Mouse (Mus musculus): Measurements from ENCODE around the gene Gm10401.
"Not testable (repeated sequence)": the region's sequence is repeated elsewhere in the genome, so short reads cannot be mapped to it uniquely, and the experiment has no call there.

Gm10401 gene

DNA sequence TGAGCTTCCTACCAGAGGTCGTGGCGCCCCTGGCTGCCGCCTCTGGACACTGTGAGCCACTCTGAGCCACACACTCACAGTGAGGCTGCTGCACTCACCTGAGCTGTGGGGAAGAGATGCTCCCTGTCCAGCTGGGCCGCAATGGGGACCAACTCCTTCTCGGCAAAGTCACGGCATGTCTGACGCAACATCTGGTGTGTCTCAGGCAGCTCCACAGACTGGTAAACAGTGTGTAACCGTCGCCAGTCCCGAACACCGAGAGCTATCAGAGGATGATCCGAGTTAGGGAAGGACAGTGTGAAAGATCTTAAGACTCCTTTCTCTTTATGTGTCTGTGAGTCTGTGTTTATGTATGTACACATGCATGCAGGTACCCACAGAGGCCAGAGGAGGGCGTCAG, 19.4 kb upstream of the Gm10401 start:
- DNase-seq: no peak

DNA sequence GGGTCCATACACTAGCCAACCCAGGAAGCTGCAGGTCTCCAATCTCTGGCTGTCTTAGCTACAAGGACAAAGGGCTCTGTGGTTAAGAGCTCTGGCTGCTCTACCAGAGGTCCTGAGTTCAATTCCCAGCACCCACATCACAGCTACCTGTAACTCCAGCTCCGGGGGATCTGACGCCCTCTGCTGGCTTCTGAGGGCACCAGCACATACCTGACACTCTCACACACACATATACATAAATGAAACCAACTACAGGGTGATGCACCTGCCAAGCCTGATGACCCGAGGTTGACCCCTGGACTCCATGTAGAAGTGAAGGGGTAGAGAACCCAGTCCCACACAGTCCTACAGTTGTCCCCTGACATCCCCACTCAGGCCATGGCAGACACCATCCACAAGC, 18.3 kb upstream of the Gm10401 start:
- DNase-seq: no peak

DNA sequence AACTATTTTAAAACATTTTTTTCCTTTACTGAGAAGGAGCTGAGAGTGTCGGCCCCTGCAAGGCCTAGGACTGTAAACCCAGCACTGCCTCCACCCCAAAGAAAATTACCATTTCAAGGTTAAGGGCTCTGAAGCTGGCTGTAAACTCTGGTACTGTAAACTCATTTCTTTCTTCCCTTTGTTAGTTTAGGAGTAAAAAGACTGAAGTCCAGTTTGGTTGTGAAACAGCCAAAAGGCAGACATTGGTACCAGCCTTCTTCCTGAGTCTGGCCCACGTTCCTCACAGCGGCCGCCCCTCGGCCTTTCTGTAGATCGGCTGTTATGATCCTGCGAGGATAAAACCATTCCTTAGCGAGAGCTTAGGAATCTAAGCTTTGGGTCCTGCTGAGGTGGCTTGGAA, 16.4 kb upstream of the Gm10401 start:
- DNase-seq: no peak

DNA sequence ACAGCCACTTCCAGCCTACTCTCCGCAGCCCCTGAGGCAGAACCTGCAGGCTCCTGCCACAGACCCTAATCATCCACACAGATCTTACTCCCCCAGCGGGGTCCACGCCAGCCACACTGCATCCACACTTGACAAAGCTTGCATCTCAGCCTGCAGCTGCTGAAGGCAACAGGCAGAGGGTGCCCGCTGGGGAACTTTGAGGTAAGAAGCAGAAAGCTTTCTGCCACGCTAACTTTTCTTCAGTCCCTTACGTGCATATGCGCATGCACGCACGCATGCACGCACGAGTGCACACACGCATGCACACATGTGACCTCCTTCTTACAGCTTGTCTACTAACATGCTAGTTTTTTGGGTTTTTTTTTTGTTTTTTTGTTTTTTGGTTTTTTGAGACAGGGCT, 15.1 kb upstream of the Gm10401 start:
- DNase-seq: no peak

- DNase-seq: no peak
These were observed 13.1 kb upstream of the Gm10401 start for GRCm38 (mm10) chr5:115111156-115111555.

DNA sequence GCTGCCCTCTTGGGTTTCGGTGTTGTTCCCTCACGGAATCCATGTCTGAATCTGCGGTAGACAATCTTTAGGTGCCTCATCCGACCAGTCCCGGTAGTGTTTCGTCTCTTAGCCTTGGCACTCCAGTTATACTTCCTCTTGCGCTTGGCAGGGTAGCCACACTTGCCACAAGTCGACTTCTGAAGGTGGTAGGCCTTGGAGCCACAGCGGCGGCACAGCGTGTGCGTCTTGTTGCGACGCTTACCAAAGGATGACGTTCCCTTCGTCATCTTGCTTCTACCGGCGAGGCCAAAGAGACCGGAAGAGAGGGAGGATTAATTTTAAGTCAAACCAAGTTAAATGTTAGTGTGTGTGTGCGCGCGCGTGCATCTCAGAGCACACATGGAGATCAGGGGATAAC, 5.2 kb upstream of the Gm10401 start:
- DNase-seq: not testable (repeated sequence)

DNA sequence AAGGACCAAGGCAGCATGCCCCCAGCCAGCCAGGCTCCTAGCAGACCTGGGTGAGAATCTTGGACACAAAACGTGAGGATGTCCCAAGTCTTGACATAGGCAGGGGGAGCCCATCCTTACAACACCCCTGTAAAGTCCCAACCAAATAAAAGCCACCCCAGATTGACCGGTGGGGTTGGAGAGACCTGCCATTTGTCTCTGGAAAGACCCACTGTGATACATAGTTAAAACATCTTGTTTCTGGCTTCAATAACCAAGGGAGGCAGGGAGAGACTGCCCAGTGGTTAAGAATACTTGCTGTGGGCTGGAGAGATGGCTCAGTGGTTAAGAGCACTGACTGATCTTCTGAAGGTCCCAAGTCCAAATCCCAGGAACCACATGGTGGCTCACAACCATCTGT, 4.1 kb upstream of the Gm10401 start:
- no peak for DNase-seq

GRCm38 (mm10) chr5:115100473-115100872, 2.4 kb upstream of the Gm10401 start:
- DNase-seq: no peak

- no peak for DNase-seq
These were observed 1.9 kb upstream of the Gm10401 start for GRCm38 (mm10) chr5:115099991-115100390.

DNA sequence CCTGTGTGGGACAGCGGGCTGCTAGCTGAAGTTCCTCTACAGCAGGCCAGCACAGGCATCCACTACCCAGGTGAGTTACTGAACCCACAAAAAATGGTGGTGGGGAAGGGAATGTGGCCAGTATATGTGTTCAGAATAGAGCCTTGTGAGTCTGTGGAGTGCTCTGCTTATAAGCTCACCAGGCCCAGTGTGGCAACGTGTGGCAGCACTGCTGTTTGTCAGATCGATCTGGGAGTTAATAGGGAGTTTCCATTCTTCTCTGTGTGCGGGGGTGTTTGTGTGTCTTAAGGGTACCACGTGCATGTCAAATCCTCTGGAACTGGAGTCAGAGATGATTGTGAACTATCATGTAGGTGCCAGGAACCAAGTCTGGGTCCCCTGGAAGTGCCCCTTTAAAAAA, 1.4 kb upstream of the Gm10401 start:
- DNase-seq: no peak

DNA sequence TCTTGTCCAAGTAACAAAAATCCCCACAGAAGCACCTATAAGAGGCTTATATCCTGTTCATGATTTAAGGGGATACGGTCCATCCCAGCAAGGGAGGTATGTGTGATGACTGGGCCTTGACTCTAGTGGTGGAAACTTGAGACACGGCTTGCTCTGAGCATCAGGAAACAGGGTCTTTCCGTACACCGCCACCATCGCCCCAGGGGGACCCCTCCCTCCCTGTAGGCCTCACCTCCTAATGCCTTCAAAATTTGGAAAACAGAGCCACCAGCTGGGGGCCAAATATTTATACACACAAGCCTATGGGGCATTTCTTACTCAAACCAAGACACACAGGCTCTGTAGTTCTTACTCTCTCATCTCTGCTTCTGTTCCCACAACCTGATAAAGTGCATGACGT, 6.3 kb downstream of the Gm10401 start:
- no peak for DNase-seq

GRCm38 (mm10) chr5:115091015-115091414, 7.1 kb downstream of the Gm10401 start:
- no peak for DNase-seq

DNA sequence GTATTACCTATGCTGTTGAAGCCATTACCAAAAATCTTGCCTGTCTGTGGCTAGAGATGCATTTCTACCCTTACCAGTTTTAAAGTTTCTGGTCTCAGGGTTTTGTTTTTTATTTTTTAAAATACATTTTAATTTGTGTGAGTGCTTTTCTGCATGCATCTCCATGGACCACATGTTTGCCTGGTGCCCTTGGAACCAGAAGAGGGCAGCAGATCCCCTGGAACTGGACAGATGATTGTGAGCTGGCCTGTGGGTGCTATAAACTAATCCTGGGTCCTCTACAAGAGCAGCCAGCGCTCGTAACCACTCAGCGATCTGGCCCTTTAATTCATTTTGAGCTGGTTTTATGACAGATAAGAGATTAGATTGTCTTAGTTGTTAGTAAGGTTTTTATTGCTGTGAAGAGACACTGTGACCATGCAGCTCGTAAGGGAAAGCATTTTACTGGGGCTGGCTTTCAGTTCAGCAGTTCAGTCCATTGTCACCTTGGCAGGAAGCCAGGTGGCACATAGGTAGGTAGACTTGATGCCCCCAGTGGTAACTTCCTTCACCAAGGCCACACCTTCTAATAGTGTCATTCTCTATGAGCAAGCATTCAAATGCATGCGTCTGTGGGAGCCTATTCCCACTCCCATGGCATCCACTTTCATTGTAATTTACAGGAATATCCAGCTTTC, 8.4 kb downstream of the Gm10401 start:
- DNase-seq: no peak

- DNase-seq: no peak
These were observed 12.4 kb downstream of the Gm10401 start for GRCm38 (mm10) chr5:115085675-115086074.

DNA sequence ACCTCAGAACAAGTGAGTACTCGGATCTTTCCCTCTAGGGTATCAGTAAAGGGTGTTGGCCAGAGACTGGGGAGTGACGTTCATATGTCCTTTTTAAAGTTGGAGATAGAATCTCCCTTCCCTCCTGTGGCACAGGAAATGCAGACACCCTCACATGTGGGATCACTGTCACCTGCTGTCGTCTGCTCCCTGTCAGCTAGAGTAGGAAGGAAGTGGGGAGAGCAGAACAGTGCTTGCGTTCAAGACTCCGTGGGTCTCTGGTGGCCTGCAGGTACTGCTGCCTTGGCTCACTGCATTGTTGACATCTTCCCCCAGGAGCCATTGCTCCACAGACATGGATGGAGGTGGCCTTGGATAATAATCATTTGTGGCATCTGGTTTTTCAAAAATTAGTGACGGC, 14.6 kb downstream of the Gm10401 start:
- DNase-seq: no peak

DNA sequence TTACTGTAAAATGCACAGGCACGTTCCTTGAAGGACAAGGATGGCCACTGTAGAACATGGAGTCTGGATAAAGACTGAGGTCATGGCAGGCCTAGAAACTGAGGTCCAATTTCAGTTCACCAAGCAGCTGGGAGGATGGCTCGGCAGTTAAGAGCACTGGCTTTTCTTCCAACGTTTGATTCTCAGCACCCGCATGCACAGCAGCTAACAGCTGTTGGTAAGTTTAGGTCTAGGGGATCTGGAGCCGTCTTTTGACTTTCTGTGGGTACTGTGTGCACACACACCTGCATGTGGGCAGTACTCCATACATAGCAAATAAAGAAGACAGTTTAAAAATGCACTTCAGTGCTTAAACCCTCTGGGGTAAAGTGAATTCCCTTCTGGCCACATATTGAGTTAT, 16.5 kb downstream of the Gm10401 start:
- DNase-seq: no peak

DNA sequence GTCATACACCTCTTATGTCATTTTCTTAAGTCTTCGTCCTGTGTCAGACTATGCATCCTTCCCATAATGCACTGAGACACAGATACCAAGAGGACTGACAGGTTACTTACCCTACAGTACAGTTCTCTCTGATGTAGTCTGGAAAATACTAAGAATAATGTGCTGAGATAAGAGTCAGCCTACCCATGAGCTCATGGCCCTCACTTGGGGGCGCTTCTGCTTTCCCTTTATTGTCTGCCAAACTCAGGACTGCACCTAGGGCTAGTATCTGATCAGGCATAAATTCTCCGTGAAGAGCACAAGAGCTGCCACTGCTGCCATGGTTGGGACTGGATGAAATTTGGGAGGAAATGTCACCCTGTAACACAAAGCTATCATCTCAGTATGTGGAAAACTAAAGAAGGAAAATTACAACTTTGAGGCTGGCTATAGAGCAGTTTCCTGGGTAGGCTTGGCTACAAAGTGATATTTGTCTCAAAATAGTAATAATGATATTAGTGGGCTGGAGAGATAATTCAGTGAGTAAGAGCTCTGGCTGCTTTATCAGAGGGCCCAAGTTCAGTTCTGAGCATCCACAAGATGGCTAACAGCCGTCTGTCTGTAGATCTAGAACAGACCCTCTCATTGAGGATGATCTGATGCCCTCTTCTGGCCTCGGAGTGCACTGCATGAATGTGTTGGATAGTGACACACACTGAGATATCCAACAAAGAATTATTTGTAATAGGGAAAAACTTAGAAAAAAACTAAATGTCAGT, 21.8 kb downstream of the Gm10401 start:
- peak; percentile 40 for DNase-seq

DNA sequence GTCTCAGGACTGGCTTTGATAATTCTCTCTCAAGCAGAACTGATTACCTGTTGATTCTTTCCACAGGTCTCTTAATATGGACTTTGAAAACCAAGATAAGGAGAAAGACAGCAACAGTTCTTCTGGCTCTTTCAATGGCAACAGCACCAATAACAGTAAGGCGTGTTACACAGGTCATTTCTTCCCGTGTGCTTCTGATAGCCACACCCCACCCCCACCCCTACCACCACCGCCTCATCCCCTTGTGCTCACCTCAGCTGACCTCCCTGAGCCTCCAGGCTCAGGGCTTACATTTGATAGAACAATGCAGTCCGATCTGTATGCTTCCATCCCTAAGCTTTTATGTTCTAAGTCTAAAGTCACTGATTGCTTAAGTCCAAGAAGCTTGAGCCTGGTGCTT, 23.3 kb downstream of the Gm10401 start:
- no peak for DNase-seq

GRCm38 (mm10) chr5:115073306-115073705, 24.8 kb downstream of the Gm10401 start:
- not testable (repeated sequence) for DNase-seq

DNA sequence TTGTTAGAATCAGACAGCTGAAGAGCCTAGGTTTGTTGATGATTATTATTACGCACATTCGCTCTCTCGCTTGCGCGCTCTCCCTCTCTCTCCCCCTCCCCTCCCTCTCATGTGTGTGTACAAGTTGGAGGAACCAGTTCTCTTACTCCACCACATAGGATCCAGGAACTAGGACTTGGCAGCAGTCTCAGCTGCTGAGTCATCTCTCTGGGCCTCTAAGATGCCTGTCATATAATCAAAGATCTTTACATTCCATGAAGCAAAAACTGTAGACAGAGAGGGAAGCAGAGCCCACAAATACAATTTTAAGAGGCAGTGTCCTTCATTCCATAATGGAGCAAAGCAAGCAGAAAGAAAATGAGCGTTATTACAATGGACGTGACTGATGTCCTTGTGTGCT, 26.0 kb downstream of the Gm10401 start:
- no peak for DNase-seq

DNA sequence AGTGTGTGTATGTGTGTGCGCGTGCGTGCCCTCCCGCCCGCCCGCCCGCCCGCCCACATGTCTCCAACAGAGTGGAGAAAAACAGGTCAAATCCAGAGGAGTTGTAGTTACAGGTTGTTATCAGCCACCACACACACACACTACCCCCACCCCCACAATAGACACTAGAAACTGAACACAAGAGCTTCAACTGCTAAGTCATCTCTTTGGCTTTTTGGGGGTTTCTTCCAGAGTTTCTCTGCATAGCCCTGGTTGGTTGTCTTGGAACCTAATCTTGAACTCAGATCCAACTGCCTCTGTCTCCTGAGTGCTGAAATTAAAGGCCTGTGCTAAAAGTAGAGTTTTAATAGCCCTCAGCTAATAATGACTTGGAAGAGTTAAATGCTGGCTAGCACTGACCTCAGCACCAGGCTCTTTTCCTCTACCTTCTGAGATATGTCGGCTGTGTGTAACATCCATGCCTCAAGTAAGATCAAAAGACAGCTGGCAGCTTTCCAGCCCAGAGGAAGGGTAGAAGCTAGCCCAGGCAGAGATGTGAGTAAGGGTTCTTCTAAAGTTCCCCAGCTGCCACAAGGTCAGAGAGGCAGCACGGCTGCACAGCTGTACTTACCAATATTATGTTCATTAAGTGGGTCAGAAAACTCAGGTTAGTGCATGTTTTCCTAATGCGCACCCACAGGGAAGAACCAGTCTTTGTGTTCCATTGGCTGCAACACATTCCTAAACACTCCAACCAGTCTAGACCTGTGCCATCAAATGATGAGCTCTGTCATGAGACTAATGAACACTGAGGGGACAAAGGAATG, 26.8 kb downstream of the Gm10401 start:
- DNase-seq: no peak

DNA sequence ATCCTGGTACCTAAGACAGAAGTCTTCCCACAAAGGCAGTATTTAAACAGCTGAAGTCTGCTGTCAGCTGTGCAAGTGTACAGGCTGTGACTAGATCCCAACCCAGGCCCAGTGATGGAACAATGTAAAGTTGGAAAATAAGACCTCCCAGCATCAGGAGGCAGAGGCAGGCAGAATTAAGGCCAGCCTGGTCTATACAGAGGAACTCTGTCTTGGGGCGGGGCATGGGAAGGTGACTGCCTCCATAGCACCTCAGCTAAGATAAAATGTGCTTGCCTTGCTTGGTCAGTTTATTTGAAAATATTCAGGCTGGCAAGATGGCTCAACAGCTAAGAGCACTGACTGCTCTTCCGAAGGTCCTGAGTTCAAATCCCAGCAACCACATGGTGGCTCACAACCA, 27.6 kb downstream of the Gm10401 start:
- DNase-seq: no peak

DNA sequence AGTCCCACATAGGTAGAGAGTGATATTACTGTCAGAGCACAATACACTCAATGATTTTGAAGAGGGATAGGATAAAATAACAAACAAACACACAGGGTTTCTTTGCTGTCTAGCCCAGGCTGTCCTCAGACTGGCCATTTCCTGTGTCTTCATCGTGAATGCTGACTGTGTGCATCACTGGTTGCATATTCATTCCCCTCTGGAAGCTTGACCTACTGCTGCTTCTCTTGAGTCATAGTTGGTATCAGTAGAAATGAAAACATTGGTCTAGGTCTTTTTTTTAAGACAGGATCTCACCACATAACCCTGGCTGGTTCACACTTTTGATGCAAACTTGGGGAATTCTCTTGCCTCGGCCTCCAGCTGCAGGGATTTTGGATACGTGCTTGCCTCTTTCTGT, 28.5 kb downstream of the Gm10401 start:
- DNase-seq: no peak
